Mouse (Mus musculus): ENCODE results near the gene Gdpd5. TPM values are rescaled to one million over a fixed set of nuclear protein-coding genes. Genes with fewer than 3 reads are reported as not detected.
A peak's percentile ranks its signal among the peaks of the same experiment; 100 is the strongest.

The Gdpd5 gene
- polyA plus RNA-seq, 1 experiment from 2014 or later = 24.2 TPM

GRCm38 (mm10) chr7:99441534-99442072 is 60.4 kb downstream of the Gdpd5 start:
- H3K4me1 ChIP-seq = peaks cover 55% of the 10 kb centered on the region
- H3K27me3 ChIP-seq (ENCODE audit: insufficient read depth, poor library complexity, severe bottlenecking) = no peaks in the 10 kb centered on the region
- H3K27ac ChIP-seq = peak overlapping the region; percentile 82
- peaks cover 23% of the 10 kb centered on the region for H3K36me3 ChIP-seq
- DNase-seq (ENCODE audit: low spot score) = peak; percentile 86
- WGBS = 13% methylated on average over 6 of the region's 6 CpGs
- no peaks in the 10 kb centered on the region for H3K9me3 ChIP-seq
- peak overlapping the region; percentile 25 for H3K4me3 ChIP-seq

DNA sequence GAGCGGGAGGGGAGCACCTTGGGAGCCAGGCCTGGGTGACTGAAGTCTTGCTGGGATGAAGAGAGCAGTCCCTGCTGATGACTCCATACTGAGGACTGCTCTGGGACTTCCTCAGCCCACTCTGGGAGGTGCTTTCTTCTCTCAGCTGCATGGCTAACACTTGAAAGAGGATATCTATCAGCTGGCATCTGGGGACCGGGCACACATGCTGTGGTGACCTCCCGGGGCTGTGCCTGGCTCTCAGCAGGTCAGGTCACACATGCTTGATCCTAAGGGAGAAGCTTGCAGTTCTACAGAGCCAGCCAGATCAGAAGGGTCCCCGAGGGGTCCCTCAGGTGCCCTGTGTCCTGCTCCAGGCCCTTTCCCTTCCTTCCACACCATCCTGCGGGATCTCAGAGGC is 62.0 kb downstream of the Gdpd5 start:
- Histone ChIP-seq H3K27me3 (ENCODE audit: insufficient read depth, poor library complexity, severe bottlenecking) (no peaks in the 10 kb centered on the region), H3K9me3 (no peaks in the 10 kb centered on the region), H3K4me1 (peaks cover 46% of the 10 kb centered on the region), H3K4me3 (no peak overlapping the region), H3K27ac (peak overlapping the region; percentile 82), H3K36me3 (peaks cover 22% of the 10 kb centered on the region)
- no peak for DNase-seq (ENCODE audit: low spot score)
- WGBS = 52% methylated on average over 5 of the region's 5 CpGs

- DNase-seq (ENCODE audit: low spot score) = no peak
- H3K27ac ChIP-seq = no peak overlapping the region
- H3K4me3 ChIP-seq = no peak overlapping the region
- 64% methylated on average over 6 of the region's 6 CpGs for WGBS
- H3K4me1 ChIP-seq = peaks cover 43% of the 10 kb centered on the region
- H3K27me3 ChIP-seq (ENCODE audit: insufficient read depth, poor library complexity, severe bottlenecking) = no peaks in the 10 kb centered on the region
- H3K9me3 ChIP-seq = no peaks in the 10 kb centered on the region
- peaks cover 15% of the 10 kb centered on the region for H3K36me3 ChIP-seq
Observed at GRCm38 (mm10) chr7:99444012-99444411, 62.8 kb downstream of the Gdpd5 start.

DNA sequence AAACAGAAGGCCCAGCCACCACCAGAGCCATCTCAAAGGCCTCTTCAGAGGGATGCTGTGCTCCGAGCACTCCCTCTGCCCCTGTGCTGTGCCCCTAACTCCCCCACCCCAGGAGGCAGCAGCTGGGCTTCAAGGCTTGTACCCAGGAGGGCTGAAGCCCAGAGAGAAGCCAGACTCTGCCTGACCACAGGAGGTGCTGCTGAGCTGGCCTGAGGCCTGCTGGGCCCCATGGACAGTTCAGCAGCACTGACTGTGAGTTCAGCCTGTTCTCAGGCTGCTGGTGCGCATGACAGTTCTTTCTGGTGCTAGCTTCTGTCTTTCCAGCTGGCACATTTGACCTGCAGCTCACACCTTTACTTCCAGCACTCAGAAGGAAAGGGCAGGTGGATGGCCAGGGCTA is 64.6 kb downstream of the Gdpd5 start:
- no peak for DNase-seq (ENCODE audit: low spot score)
- H3K27ac ChIP-seq = no peak overlapping the region; the same call in 1 of the 2 replicates
- no peak overlapping the region for H3K4me3 ChIP-seq
- peaks cover 15% of the 10 kb centered on the region for H3K36me3 ChIP-seq
- peaks cover 39% of the 10 kb centered on the region for H3K4me1 ChIP-seq
- 78% methylated on average over 2 of the region's 2 CpGs for WGBS
- no peaks in the 10 kb centered on the region for H3K27me3 ChIP-seq (ENCODE audit: insufficient read depth, poor library complexity, severe bottlenecking)
- H3K9me3 ChIP-seq = no peaks in the 10 kb centered on the region

- WGBS = 68% methylated on average over 5 of the region's 5 CpGs
- H3K4me1 ChIP-seq = peaks cover 26% of the 10 kb centered on the region
Observed at GRCm38 (mm10) chr7:99447323-99447722, 66.1 kb downstream of the Gdpd5 start.

GRCm38 (mm10) chr7:99448619-99449018 is 67.4 kb downstream of the Gdpd5 start:
- no peak overlapping the region for H3K27ac ChIP-seq
- H3K27me3 ChIP-seq (ENCODE audit: insufficient read depth, poor library complexity, severe bottlenecking) = no peaks in the 10 kb centered on the region
- H3K9me3 ChIP-seq = no peaks in the 10 kb centered on the region
- H3K36me3 ChIP-seq = peaks cover 21% of the 10 kb centered on the region; the same call in 1 of the 2 replicates
- H3K4me3 ChIP-seq = no peak overlapping the region
- no peak for DNase-seq (ENCODE audit: low spot score)
- H3K4me1 ChIP-seq = peaks cover 28% of the 10 kb centered on the region
- WGBS = 82% methylated on average over 5 of the region's 5 CpGs

More at GRCm38 (mm10) chr7:99447323-99447722, 66.1 kb downstream of the Gdpd5 start:
- DNase-seq (ENCODE audit: low spot score) = no peak
- Histone ChIP-seq H3K27me3 (ENCODE audit: insufficient read depth, poor library complexity, severe bottlenecking) (no peaks in the 10 kb centered on the region), H3K9me3 (no peaks in the 10 kb centered on the region), H3K27ac (no peak overlapping the region), H3K36me3 (peaks cover 13% of the 10 kb centered on the region; the same call in 1 of the 2 replicates), H3K4me3 (no peak overlapping the region)

DNA sequence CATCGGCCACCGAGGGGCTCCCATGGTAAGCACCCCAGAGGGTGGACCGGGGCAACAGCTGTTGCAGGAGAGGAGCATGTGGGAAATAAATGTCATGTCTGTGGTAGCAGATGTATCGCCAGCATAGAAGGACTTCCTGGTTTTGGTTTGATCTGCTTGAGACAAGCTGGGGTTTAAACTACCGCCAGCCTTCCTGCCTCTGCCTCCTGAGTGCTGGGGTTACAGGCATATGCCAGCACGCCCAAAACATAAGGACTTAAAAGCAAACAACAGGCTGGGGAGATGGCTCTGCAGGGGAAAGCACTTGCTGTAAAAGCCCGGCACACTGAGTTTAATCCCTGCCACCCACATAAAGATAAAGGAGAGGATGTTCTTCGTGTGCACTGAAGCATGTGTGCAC is 67.8 kb downstream of the Gdpd5 start:
- H3K4me1 ChIP-seq = peaks cover 30% of the 10 kb centered on the region
- 70% methylated on average over 8 of the region's 8 CpGs for WGBS
- DNase-seq (ENCODE audit: low spot score) = no peak

GRCm38 (mm10) chr7:99449751-99450150 is 68.5 kb downstream of the Gdpd5 start:
- Histone ChIP-seq H3K27ac (no peak overlapping the region), H3K27me3 (ENCODE audit: insufficient read depth, poor library complexity, severe bottlenecking) (no peaks in the 10 kb centered on the region), H3K4me1 (peaks cover 30% of the 10 kb centered on the region), H3K9me3 (no peaks in the 10 kb centered on the region), H3K36me3 (peaks cover 15% of the 10 kb centered on the region), H3K4me3 (no peak overlapping the region)
- 54% methylated on average over 3 of the region's 3 CpGs for WGBS
- no peak for DNase-seq (ENCODE audit: low spot score)

More for the DNA sequence above, 67.8 kb downstream of the Gdpd5 start:
- Histone ChIP-seq H3K27ac (no peak overlapping the region), H3K27me3 (ENCODE audit: insufficient read depth, poor library complexity, severe bottlenecking) (no peaks in the 10 kb centered on the region), H3K4me3 (no peak overlapping the region), H3K9me3 (no peaks in the 10 kb centered on the region), H3K36me3 (peaks cover 22% of the 10 kb centered on the region)

DNA sequence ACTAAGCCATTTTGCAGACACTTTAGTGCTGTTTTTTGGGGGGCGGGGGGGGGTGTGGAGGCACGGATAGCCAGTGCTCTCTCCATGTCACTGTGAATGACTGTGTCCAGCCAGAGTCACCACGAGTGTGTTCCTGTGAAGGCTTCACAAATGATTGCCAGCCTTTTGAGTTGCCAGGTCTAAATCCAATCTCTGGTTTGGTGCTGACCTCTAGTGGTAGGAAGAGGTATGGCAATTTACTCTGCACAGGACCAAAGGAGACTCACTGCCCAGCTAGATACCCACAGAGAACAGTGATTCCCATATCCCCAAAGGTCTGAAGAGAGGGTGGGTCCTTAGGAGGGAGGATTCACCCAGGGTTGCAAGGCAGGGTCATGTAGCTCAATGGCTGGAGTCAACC is 69.5 kb downstream of the Gdpd5 start:
- DNase-seq (ENCODE audit: low spot score) = no peak
- WGBS = 0% methylated on average over 3 of the region's 3 CpGs

DNA sequence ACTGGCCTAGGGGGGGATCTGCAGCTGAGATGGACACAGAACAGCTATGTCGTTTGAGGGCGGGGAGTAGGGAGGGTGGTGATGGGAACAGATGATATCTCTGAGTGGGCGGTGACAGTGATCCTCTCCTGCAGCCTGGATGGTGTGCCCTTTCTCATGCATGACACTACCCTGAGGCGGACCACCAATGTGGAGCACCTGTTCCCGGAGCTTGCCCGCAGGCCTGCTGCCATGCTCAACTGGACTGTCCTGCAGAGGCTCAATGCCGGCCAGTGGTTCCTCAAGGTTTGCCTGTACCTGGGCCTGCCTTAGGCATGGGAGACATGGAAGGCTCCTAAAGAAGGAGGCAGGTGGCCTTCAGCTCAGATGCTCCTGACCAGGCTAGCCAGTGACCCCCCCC is 71.6 kb downstream of the Gdpd5 start:
- Histone ChIP-seq H3K36me3 (peaks cover 33% of the 10 kb centered on the region), H3K4me3 (no peak overlapping the region), H3K4me1 (peaks cover 35% of the 10 kb centered on the region), H3K9me3 (no peaks in the 10 kb centered on the region), H3K27ac (peak overlapping the region; percentile 2; the same call in 1 of the 2 replicates), H3K27me3 (ENCODE audit: insufficient read depth, poor library complexity, severe bottlenecking) (0 out of 2 replicates have a peak, but pooled peaks cover 4% of the 10 kb centered on the region)
- 61% methylated on average over 7 of the region's 7 CpGs for WGBS
- DNase-seq (ENCODE audit: low spot score) = no peak

More for the DNA sequence above, 69.5 kb downstream of the Gdpd5 start:
- Histone ChIP-seq H3K36me3 (peaks cover 17% of the 10 kb centered on the region), H3K4me1 (peaks cover 28% of the 10 kb centered on the region), H3K27me3 (ENCODE audit: insufficient read depth, poor library complexity, severe bottlenecking) (no peaks in the 10 kb centered on the region), H3K27ac (no peak overlapping the region), H3K4me3 (no peak overlapping the region), H3K9me3 (no peaks in the 10 kb centered on the region)

DNA sequence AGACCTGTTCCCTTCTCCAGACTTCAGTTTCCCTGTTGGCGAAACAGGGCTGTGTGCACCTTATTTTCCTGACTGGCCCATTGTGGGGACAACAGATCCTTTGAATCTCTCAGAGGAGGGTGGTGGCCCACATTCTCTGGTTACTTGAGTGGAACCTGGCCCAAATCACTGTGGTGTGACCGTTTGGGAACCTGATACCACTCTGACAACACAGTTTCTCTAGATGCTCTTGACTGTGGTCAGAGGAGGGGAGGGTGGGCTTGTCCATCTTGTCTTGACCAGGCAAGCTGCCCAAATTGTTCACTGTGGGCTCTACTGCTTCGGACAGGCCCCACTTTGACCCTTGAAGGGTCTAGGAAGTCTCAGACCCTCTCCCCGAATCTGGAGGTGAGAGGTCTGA is 72.8 kb downstream of the Gdpd5 start:
- Histone ChIP-seq H3K36me3 (peaks cover 43% of the 10 kb centered on the region), H3K4me1 (peaks cover 32% of the 10 kb centered on the region), H3K4me3 (no peak overlapping the region), H3K27ac (no peak overlapping the region), H3K9me3 (no peaks in the 10 kb centered on the region), H3K27me3 (ENCODE audit: insufficient read depth, poor library complexity, severe bottlenecking) (0 out of 2 replicates have a peak, but pooled peaks cover 4% of the 10 kb centered on the region)
- DNase-seq (ENCODE audit: low spot score) = no peak
- 79% methylated on average over 4 of the region's 4 CpGs for WGBS

GRCm38 (mm10) chr7:99458849-99459248 is 77.6 kb downstream of the Gdpd5 start:
- Histone ChIP-seq H3K9me3 (no peaks in the 10 kb centered on the region), H3K27me3 (ENCODE audit: insufficient read depth, poor library complexity, severe bottlenecking) (0 out of 2 replicates have a peak, but pooled peaks cover 4% of the 10 kb centered on the region), H3K36me3 (peaks cover 59% of the 10 kb centered on the region), H3K4me1 (peaks cover 14% of the 10 kb centered on the region), H3K4me3 (no peak overlapping the region), H3K27ac (no peak overlapping the region)
- no peak for DNase-seq (ENCODE audit: low spot score)
- 88% methylated on average over 8 of the region's 8 CpGs for WGBS

- 86% methylated on average over 14 of the region's 15 CpGs for WGBS
- 0 out of 2 replicates have a peak, but pooled peaks cover 4% of the 10 kb centered on the region for H3K27me3 ChIP-seq (ENCODE audit: insufficient read depth, poor library complexity, severe bottlenecking)
- peaks cover 59% of the 10 kb centered on the region for H3K36me3 ChIP-seq
- no peaks in the 10 kb centered on the region for H3K9me3 ChIP-seq
- no peak overlapping the region for H3K4me3 ChIP-seq
- peaks cover 17% of the 10 kb centered on the region for H3K4me1 ChIP-seq
- H3K27ac ChIP-seq = no peak overlapping the region
- DNase-seq (ENCODE audit: low spot score) = no peak
Observed at GRCm38 (mm10) chr7:99459888-99460652, 78.9 kb downstream of the Gdpd5 start.

Data from heart, embryonic 10.5 days (tissue).